Mouse (Mus musculus) layer of hippocampus, adult 8-10 months (tissue): Measurements from ENCODE around the gene Zbtb4. TPM values are rescaled to one million over a fixed set of nuclear protein-coding genes. Genes with fewer than 3 reads are reported as not detected.
A peak's percentile ranks its signal among the peaks of the same experiment; 100 is the strongest.

ENCODE experiments used
- DNase-seq, 2 experiments: peaks; one replicate each; pipeline ENCODE4 v3.0.0; 2022; ENCODE audit warnings: low spot score in 2 of 2
- total RNA-seq, 4 experiments: library from RNA; stranded (reverse); gene quantifications; 2 replicates each; pipeline ENCODE4 v1.2.4; 2022

The Zbtb4 gene
- total RNA-seq, 4 experiments from 2014 or later, result 121 to 145 (median 129) TPM

- peak in 1 of 2 experiments; percentile 25 for DNase-seq
These were observed 34.9 kb downstream of the Zbtb4 start for GRCm38 (mm10) chr11:69800392-69801197.

- no peak for DNase-seq
These were observed 35.8 kb downstream of the Zbtb4 start, which contains the start of gene Fgf11 for GRCm38 (mm10) chr11:69801379-69801977. Gene Fgf11 (minus strand): TSS chr11:69801857.

- peak; percentile 53 to 66 for DNase-seq
These were observed 37.0 kb downstream of the Zbtb4 start for GRCm38 (mm10) chr11:69802648-69803105.

- DNase-seq, result no peak
These were observed 37.6 kb downstream of the Zbtb4 start for GRCm38 (mm10) chr11:69803328-69803727.

- DNase-seq, result peak in 1 of 2 experiments; percentile 60
These were observed 38.3 kb downstream of the Zbtb4 start for GRCm38 (mm10) chr11:69803786-69804651.

DNA sequence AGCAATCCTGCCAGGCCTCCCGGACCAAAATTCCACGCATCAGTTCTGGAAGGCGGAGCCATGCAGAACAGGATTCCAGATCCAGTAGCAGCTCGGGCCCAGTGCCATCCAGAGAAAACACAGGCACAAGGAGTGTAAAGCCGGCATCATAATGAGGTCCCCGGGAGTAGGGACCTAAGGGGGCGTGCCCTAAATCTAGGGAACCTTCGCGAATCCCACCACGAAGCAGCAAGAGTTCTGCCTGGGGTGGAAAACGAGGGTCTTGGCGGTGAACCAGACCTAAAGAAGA lies 38.9 kb downstream of the Zbtb4 start:
- DNase-seq, result no peak

DNA sequence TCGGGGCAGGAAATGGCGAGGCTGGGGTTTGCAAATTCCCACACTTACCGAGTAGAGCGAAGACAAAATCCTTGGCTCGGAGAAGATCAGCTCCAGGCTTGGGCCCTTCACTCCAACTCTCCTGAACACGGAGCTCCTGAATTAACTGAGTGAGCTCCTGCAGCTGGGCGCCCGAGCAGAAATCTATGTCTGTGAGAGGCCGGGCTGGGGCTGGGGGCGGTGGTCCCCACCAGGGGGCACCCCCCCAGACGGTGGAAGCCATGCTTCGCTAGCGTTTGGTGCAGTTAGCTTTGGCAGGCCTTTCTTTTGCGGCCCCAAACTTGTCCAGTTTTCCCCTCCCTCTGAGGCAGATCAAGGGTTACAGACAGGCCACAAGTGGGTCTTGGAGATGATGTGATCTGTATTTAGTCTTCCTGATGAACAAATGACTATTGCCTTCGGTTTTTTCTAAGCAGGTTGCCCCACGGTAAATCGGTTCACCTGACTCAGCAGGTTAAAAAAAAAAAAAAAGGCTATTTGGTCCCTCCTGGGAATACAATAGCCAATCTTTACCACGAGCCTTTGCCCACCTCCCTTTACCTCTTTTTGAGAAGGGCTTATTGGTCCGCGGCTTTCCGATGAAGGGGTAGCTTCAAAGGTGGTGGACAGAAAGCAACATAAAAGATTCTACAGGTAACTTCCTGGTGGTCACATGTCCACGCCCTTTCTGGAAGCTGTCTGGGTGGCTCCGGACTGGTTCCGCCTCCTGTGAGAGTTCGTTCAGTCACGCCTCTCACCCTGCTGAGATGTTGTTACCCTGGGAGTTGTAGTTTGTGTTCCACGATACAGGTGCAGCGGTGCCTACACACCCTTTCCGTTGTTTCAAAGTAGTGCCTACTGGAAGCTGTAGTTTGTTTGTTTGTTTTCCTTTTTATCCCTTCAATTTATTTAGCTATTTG lies 39.5 kb downstream of the Zbtb4 start, which contains the start of gene Tmem102:
Tmem102 (minus strand) TSS at position 653 of the 938 bp plus-strand sequence.
- no peak for DNase-seq

- DNase-seq, result no peak
These were observed 40.7 kb downstream of the Zbtb4 start for GRCm38 (mm10) chr11:69806378-69806777.

DNA sequence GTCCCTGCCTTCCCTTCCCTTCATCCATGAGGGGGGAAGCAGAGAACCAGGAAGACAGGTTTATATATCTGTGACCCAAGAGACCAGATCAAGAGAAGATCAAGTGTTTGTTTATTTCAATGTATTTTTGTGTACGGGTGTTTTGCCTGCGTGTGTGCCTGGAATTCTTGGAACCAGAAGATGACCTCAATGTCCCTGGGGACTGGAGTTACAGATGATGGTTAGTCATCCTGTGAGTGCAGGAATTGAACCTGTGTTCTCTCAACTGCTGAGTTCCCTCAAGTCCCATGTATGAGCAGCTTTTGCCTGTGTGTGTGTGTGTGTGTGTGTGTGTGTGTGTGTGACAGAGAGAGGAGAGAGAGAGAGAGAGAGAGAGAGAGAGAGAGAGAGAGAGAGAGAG lies 41.9 kb downstream of the Zbtb4 start:
- no peak for DNase-seq

DNA sequence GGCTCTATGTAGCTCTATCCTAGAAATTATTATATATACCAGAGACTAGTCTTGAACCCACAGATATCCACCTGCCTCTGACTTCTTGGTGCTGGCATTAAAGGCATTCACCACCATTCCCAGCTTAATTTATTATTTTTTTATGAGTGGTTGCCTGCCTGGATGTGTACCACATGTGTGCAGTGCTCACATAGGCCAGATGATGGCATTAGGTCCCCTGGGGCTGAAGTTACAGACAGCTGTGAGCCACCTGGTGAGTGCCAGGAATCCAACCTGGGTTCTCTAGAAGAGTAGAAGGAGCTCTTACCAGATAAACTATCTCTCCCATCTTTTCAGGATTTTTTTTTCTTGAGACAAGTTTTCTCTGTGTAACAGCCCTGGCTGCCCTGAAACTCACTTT lies 44.6 kb downstream of the Zbtb4 start:
- DNase-seq, result no peak

GRCm38 (mm10) chr11:69815155-69815554 lies 49.4 kb downstream of the Zbtb4 start, which contains the start of gene Gm39566:
Gene Gm39566 (minus strand): TSS chr11:69815298.
- no peak for DNase-seq

DNA sequence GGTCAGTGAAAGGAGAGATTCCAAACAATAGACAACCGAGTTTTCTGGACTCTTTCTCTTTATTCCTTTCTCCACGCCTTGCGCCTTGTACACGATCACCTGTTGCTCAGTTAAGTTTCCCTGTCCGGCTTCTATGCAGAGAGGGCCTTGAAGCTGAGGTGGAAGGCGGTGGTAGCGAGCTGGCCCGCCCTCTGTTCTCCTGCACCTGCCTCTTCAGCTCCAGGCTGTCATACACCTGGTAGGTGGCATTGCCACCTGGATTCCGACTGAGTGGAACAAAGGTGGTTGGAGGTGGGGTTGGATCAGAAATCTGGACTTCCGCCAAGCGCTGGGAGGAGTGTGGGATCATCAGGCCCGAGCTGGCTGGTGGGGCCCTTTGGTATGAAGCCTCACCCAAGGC lies 50.8 kb downstream of the Zbtb4 start:
- no peak for DNase-seq

- DNase-seq, result no peak
These were observed 52.7 kb downstream of the Zbtb4 start, which contains the start of gene Spem2 for GRCm38 (mm10) chr11:69818365-69818764. Gene Spem2 (minus strand): TSS chr11:69818465.

DNA sequence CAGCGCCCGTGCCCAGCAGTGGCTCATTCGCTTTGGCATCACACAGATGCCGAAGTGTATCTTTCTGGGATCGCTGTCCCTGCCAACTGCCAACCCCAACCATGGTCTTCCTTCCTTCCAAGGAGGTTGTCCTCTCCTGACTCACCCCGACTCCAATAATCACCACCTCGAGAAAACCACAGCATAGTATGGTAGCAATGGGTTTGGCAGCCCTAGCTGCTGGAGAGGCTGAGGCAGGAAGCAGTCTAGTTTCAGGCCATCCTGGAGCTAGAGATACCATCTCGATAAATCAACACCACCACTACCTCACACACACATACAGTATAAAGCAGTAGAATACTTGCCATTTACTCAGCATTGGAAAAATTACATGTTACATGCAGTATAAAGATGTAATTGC lies 53.2 kb downstream of the Zbtb4 start:
- no peak for DNase-seq

GRCm38 (mm10) chr11:69822080-69822479 lies 56.4 kb downstream of the Zbtb4 start, which contains the start of gene Spem1:
Gene Spem1 (minus strand): TSS chr11:69822180.
- no peak for DNase-seq

DNA sequence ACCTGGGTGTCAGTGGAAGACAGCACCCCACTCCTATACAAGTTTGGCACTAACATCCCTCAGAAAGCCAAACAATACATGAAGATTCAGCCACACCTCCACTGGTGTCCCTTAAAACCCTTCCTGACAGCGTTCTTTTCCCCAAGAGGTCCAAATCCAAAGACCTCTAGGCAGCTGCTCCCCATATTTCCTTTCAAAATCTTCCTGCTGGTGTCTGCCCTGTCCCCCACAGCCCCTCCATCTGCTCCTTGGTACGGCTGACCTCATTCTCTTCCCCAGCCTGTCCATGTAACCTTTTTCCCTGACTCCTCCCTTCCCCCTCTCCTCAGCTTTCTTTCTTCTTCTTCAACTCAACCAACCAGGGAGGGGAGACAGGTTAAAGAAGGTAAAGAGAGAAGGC lies 57.7 kb downstream of the Zbtb4 start:
- no peak for DNase-seq

DNA sequence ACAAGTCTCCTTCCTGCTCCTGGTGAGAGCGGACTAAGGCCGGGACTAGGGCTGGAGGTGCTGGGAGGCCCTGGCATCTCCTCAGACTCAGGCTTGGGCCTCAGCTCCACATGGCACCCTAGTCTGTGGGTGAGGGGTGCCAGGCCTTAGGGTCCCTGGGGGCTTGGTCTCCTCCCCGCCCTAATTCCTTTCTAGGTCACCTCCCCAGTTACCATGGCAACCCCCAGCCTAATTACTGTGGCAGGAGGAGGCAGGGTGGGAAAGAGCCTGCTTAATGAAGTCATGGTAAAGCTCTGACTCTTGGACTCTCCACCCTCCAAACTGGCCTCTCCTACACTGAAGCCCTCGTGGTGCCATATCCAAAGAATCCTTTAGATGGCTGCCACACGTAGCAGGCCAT lies 63.1 kb downstream of the Zbtb4 start:
- no peak for DNase-seq

DNA sequence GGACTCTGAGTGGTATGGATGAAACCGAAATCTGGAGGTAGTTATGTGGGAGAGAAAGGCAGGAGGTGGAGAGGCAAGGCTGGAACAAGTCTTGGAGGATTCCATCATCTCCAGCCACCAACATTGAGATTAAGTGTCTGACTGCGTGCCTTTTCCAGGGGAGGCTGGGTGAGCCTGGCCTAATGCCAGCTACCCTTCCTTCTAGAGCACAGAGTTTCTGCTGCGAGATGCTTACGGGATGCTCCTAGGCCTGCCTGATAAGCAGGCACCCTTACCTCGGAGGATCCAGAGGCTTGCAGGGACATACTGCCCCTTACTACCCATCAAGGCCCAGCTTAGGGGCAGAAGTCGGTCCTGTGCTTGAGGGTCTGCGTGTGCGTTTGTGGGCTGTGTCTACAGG lies 67.8 kb downstream of the Zbtb4 start:
- DNase-seq, result no peak
